Mouse (Mus musculus): ENCODE measurements around the gene Angptl8.

DNA sequence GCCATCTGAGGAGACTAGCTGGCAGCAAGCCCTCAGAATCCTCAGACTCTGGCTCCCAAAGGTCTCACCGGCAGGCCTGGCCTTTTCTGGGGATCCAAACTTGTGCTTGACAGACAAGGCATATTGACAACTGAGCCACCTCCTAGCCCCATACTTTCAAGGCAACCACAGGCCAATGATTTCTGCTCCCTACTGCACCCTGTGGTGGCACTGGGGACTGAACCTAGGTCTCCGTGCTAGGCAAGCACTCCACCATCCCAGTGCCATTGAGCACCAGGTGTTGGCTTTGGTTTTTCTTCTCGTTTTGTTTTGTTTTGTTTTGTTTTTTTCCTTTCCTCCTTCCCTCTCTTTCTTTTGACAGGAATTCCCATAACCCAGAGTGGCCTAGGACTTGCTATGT lies 26.7 kb upstream of the Angptl8 start:
- TF ChIP-seq POLR2A (IDR thresholded peaks at IDR 0.05; ENCODE audit: extremely low read depth, insufficient read depth, low read length) (no peak), CTCF (IDR thresholded peaks at IDR 0.05; ENCODE audit: low read depth, low read length) (peak; percentile 67)

Data from liver, adult 2 months (tissue).